Mouse (Mus musculus): ENCODE results near the gene Lxn. TPM values are rescaled to one million over a fixed set of nuclear protein-coding genes. Genes with fewer than 3 reads are reported as not detected.
A peak's percentile ranks its signal among the peaks of the same experiment; 100 is the strongest.

Gene Lxn
- total RNA-seq, 2 experiments from 2014 or later = 1.7 to 2.6 TPM

DNA sequence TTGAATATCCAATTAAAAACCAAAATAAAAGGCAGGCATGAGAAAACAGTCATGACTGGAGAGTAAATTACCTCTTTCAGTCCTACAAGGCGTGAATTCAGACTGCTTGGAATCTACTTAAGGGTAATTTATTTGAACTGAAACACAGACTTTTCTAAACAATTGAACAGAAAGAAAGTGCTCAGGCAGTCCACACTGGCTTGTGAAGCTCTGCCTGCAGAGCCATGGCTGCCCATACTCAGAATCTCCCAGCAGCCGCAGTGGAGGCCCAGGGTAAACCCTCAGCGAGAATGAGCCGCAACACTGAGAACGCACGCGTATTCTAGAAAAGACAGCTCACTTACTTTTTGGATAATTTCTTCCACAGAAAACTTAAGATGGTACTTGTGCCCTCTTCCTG is 1.7 kb downstream of the Lxn start:
- no peak for DNase-seq

DNA sequence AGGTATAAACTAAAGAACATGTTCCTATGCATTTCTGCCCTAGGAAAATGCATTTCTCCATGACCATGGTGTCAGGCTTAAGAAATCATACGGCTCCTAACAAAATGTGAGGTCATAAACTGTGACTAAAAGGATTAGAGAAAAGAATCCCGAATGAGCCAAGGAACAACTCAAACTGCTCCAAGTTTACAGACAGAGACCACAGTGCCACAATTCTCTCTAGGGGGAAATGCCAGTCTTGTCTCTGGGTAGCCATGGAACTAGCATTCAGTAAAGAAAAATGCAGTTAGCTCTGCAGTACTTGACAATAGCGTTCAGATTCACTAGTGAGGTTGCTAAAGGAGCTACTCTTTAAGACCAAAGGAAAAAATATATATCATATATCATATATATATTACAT is 3.8 kb downstream of the Lxn start:
- DNase-seq = no peak

DNA sequence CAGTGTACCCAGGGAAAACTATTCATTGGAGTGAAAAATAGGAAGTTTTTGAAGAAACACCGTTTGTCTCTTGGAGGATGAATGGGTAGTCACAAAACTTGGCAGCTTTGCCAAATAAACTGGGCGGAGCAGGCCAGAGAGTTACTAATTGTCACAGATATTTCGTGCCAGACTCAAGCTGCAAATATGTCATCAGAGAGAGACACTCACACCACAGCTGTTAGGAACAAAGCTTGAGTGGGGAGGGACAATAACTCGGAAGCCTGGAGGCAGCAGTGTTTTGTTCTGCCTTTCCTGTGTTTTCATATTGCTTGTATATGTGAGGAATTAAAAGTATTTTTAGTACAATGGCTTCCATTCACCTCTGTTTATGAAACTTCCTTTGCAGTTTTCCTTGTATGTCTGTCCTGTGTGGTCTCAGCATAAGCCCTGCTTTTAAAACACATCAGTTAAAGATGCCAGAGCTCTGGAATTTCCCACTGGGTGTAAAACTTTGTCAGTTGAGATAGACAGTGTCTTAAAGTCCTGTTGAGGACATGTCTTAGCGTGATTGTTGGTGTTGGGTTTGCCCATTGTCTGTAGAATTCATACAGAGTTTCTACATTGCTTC is 13.0 kb downstream of the Lxn start:
- DNase-seq = no peak

DNA sequence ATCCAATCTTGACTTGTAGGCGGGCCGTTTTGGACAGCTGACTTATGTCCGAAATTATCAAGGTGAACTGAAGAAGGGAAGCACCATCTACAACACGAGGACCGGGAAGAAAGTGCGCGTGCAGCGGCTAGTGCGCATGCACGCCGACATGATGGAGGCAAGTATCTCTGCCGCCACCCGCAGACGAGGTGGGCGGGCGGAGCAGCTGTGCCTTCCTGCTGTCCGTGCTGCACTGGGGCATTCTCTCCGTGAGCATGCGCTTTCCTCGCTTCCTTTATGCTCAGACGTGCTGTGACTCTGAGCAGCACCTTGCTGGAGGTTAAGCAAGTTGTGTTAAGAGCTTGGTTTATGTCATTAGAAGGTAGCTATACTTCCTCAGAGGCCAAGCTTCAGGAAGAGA is 14.1 kb downstream of the Lxn start:
- DNase-seq = peak; percentile 16

GRCm38 (mm10) chr3:67447143-67447542 is 16.6 kb downstream of the Lxn start:
- no peak for DNase-seq

- no peak for DNase-seq
Measured at GRCm38 (mm10) chr3:67434011-67434410, 29.7 kb downstream of the Lxn start.

- DNase-seq = peak; percentile 82
Measured at GRCm38 (mm10) chr3:67429999-67430380, 33.7 kb downstream of the Lxn start, which contains the start of gene Gfm1. Gene Gfm1 (plus strand): TSS chr3:67430096.

- no peak for DNase-seq
Measured at GRCm38 (mm10) chr3:67429338-67429998, 34.3 kb downstream of the Lxn start.

Other genes with a start within 250 kb of the Lxn start
- 100 to 1,000 TPM; 423 to 567 TPM for gene Mlf1, start 89.8 kb downstream of the Lxn start, total RNA-seq (2021)
- gene Gm17402, start 88.8 kb downstream of the Lxn start, total RNA-seq (2021) = not detected
- gene Gfm1, start 33.8 kb downstream of the Lxn start, total RNA-seq (2021) = 100 to 1,000 TPM; 103 to 113 TPM
- 1 to 10 TPM in 1 of 2 experiments, under 1 TPM in 1; 0.28 to 1.1 TPM for gene Rarres1, start 51.6 kb upstream of the Lxn start, total RNA-seq (2021)
- 10 to 100 TPM; 20.9 to 21.8 TPM for gene Mfsd1, start 118.8 kb upstream of the Lxn start, total RNA-seq (2021)